Mouse (Mus musculus) thymus, adult 2 months (tissue): Measurements from ENCODE around the gene Pym1. TPM values are rescaled to one million over a fixed set of nuclear protein-coding genes. Genes with fewer than 3 reads are reported as not detected.

Experiments
- DNase-seq: peaks from one replicate; pipeline ENCODE4 v3.0.0; 2021
- H3K27ac ChIP-seq: fragments of 200-500 bp; 2 replicates; pipeline ENCODE4 v1.5.1; 2012; ENCODE audit warnings: low read length, control low read depth; ENCODE audit not compliant: control insufficient read depth, insufficient read depth
- H3K27me3 ChIP-seq: fragments of 200-500 bp; 2 replicates; pipeline ENCODE4 v1.6.1; 2012; ENCODE audit warnings: mild to moderate bottlenecking, low read length, moderate library complexity, mixed read lengths; ENCODE audit not compliant: control insufficient read depth, insufficient read depth
- H3K36me3 ChIP-seq: fragments of 200-500 bp; 2 replicates; pipeline ENCODE4 v1.6.1; 2012; ENCODE audit warnings: mild to moderate bottlenecking, low read length, moderate library complexity; ENCODE audit not compliant: control insufficient read depth, insufficient read depth
- H3K4me1 ChIP-seq: fragments of 200-500 bp; replicated peaks from 2 replicates; pipeline ENCODE4 v1.6.1; 2012; ENCODE audit warnings: low read length; ENCODE audit not compliant: control insufficient read depth, insufficient read depth
- H3K4me3 ChIP-seq: fragments of 200-500 bp; 2 replicates; pipeline ENCODE4 v1.5.1; 2012; ENCODE audit warnings: mild to moderate bottlenecking, low read length, control low read depth, moderate library complexity; ENCODE audit not compliant: control insufficient read depth, insufficient read depth
- CTCF ChIP-seq: fragments of 200-500 bp; IDR thresholded peaks from 2 replicates; pipeline ENCODE4 v1.5.1; 2012; ENCODE audit warnings: mild to moderate bottlenecking, control low read depth, low read length, moderate library complexity, borderline replicate concordance; ENCODE audit not compliant: control insufficient read depth, poor library complexity, insufficient read depth; ENCODE audit errors: extremely low read depth
- POLR2A ChIP-seq: fragments of 200-500 bp; IDR thresholded peaks from 2 replicates; pipeline ENCODE4 v1.6.1; 2012; ENCODE audit warnings: mild to moderate bottlenecking, low read length, control low read depth, moderate library complexity; ENCODE audit not compliant: control insufficient read depth, poor library complexity, insufficient read depth; ENCODE audit errors: extremely low read depth
- WGBS: fragments of 180-500 bp; shearing (Covaris S2); methylation state at CpG from one replicate; pipeline ENCODE4 v1.1.7; 2018; 5-methylcytosine and 5-hydroxymethylcytosine counted together
- polyA plus RNA-seq: library from polyadenylated mRNA; depleted of rRNA; stranded (reverse); fragments of >200 nt; gene quantifications from 2 replicates; pipeline ENCODE4 v1.2.3, GENCODE M21; 2012

Pym1 gene
- polyA plus RNA-seq, 1 experiment: 70.0 TPM

- Histone ChIP-seq H3K36me3 (no peaks in the 10 kb centered on the region), H3K4me1 (no peaks in the 10 kb centered on the region), H3K27me3 (no peaks in the 10 kb centered on the region), H3K4me3 (no peak overlapping the region), H3K27ac (no peak overlapping the region)
- TF ChIP-seq CTCF: no peak
- DNase-seq: no peak
- 86% methylated on average over 1 of the region's 1 CpGs for WGBS
These were observed 45.6 kb downstream of the Pym1 start for GRCm38 (mm10) chr10:128793258-128793657.

- TF ChIP-seq CTCF (no peak), POLR2A (no peak)
- Histone ChIP-seq H3K36me3 (no peaks in the 10 kb centered on the region), H3K27me3 (no peaks in the 10 kb centered on the region), H3K4me1 (no peaks in the 10 kb centered on the region), H3K27ac (no peak overlapping the region), H3K4me3 (no peak overlapping the region)
- no peak for DNase-seq
- WGBS: 74% methylated on average over 5 of the region's 5 CpGs
These were observed 46.7 kb downstream of the Pym1 start for GRCm38 (mm10) chr10:128794391-128794790.

GRCm38 (mm10) chr10:128795581-128795980 lies 47.9 kb downstream of the Pym1 start:
- DNase-seq: no peak
- Histone ChIP-seq H3K4me1 (no peaks in the 10 kb centered on the region), H3K36me3 (no peaks in the 10 kb centered on the region), H3K27ac (no peak overlapping the region), H3K4me3 (no peak overlapping the region), H3K27me3 (no peaks in the 10 kb centered on the region)
- WGBS: over 99% methylated on average over 3 of the region's 3 CpGs
- TF ChIP-seq POLR2A: no peak
- TF ChIP-seq CTCF: no peak

- Histone ChIP-seq H3K4me1 (peaks cover 3% of the 10 kb centered on the region), H3K27me3 (no peaks in the 10 kb centered on the region), H3K36me3 (no peaks in the 10 kb centered on the region), H3K4me3 (no peak overlapping the region), H3K27ac (no peak overlapping the region)
- 97% methylated on average over 8 of the region's 8 CpGs for WGBS
- TF ChIP-seq CTCF: no peak
- no peak for TF ChIP-seq POLR2A
- no peak for DNase-seq
These were observed 51.0 kb downstream of the Pym1 start for GRCm38 (mm10) chr10:128798676-128799075.

- WGBS: 95% methylated on average over 16 of the region's 16 CpGs
- Histone ChIP-seq H3K27ac (no peak overlapping the region), H3K4me1 (peaks cover 20% of the 10 kb centered on the region), H3K27me3 (no peaks in the 10 kb centered on the region), H3K4me3 (no peak overlapping the region), H3K36me3 (no peaks in the 10 kb centered on the region)
- DNase-seq: no peak
- no peak for TF ChIP-seq CTCF
- TF ChIP-seq POLR2A: no peak
These were observed 54.3 kb downstream of the Pym1 start for GRCm38 (mm10) chr10:128801981-128802495.

GRCm38 (mm10) chr10:128802956-128803355 lies 55.3 kb downstream of the Pym1 start:
- WGBS: 92% methylated on average over 4 of the region's 4 CpGs
- TF ChIP-seq POLR2A (no peak), CTCF (no peak)
- no peaks in the 10 kb centered on the region for H3K27me3 ChIP-seq
- DNase-seq: no peak
- no peak overlapping the region for H3K4me3 ChIP-seq
- no peak overlapping the region for H3K27ac ChIP-seq
- peaks cover 23% of the 10 kb centered on the region for H3K4me1 ChIP-seq
- H3K36me3 ChIP-seq: no peaks in the 10 kb centered on the region

GRCm38 (mm10) chr10:128803361-128803760 lies 55.7 kb downstream of the Pym1 start:
- WGBS: 13% methylated on average over 6 of the region's 6 CpGs
- peaks cover 26% of the 10 kb centered on the region for H3K4me1 ChIP-seq
- H3K36me3 ChIP-seq: no peaks in the 10 kb centered on the region
- no peak overlapping the region for H3K4me3 ChIP-seq
- no peak for TF ChIP-seq POLR2A
- no peak for TF ChIP-seq CTCF
- no peak for DNase-seq
- H3K27me3 ChIP-seq: no peaks in the 10 kb centered on the region
- no peak overlapping the region for H3K27ac ChIP-seq
